Mouse (Mus musculus): ENCODE measurements around the gene Nup50. TPM values are rescaled to one million over a fixed set of nuclear protein-coding genes. Genes with fewer than 3 reads are reported as not detected.

Gene Nup50
- polyA plus RNA-seq, 1 experiment from 2014 or later, result 40.5 TPM

DNA sequence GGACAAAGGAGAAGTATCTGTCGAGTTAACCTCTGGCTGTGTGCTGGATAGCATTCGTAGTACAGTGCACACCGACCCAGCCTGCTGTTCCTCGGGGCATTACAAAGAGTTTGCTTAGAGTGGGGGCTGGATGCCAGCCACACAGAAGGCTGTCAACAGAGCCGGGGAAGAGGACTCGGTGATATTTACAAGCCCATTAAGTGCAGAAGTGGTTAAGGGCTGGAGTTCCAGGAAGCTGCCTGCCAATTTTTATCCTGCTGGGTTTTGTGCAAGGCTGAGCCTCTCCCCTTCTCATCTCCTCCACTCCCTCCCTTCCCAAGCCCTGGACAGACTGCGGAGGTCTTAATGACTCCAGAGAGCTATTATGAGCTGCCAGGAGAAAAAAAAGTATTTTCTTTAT lies 25.1 kb upstream of the Nup50 start:
- Histone ChIP-seq H3K27me3 (ENCODE audit: control insufficient read depth, insufficient read depth, low read length) (no peaks in the 10 kb centered on the region), H3K36me3 (ENCODE audit: control insufficient read depth, insufficient read depth, low read length) (no peaks in the 10 kb centered on the region), H3K4me3 (ENCODE audit: low read depth, low read length) (no peak overlapping the region), H3K4me2 (replicated peaks; ENCODE audit: low read depth, low read length) (no peak overlapping the region), H3K9me3 (ENCODE audit: control insufficient read depth, low read depth, low read length) (no peaks in the 10 kb centered on the region), H3K9ac (replicated peaks; ENCODE audit: low read depth, low read length) (no peak overlapping the region), H3K27ac (ENCODE audit: low read length) (no peak overlapping the region), H3K4me1 (ENCODE audit: control insufficient read depth, insufficient read depth, low read length) (no peaks in the 10 kb centered on the region)
- ATAC-seq (ENCODE audit: insufficient number of reproducible peaks, insufficient read depth, low FRiP score, low read depth), result no peak
- WGBS, result 38% methylated on average over 7 of the region's 7 CpGs

DNA sequence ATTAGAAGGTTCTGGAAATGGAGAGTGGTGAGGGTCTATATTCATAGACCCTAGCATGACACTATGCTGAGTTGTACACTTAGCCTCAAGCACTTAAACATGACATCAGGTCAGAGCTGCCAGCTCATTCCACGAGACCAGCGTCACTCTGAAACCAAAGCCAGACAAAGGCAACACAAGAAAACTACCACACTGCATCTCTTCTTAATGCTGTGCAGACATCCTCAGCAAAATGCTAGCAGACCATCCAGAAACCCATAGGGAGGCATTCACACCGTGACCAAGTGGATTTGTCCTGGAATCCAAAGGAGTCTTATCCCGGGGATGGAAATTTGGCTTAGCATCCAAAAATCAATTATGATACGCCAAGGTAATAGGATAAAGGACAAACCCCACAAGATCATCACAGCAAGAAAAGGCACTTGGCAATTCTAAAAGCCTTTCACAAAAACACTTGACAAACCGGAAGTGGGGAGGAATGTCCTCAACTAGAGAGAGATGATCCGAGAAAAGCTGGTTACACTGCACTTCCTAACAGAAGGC lies 19.3 kb upstream of the Nup50 start:
- no peaks in the 10 kb centered on the region for H3K4me1 ChIP-seq (ENCODE audit: control insufficient read depth, insufficient read depth, low read length)
- H3K4me3 ChIP-seq (ENCODE audit: low read depth, low read length), result no peak overlapping the region
- H3K9me3 ChIP-seq (ENCODE audit: control insufficient read depth, low read depth, low read length), result no peaks in the 10 kb centered on the region
- WGBS, result 72% methylated on average over 7 of the region's 7 CpGs
- H3K27ac ChIP-seq (ENCODE audit: low read length), result no peak overlapping the region
- no peak overlapping the region for H3K4me2 ChIP-seq (replicated peaks; ENCODE audit: low read depth, low read length)
- H3K9ac ChIP-seq (replicated peaks; ENCODE audit: low read depth, low read length), result no peak overlapping the region
- no peak for ATAC-seq (ENCODE audit: insufficient number of reproducible peaks, insufficient read depth, low FRiP score, low read depth)
- H3K27me3 ChIP-seq (ENCODE audit: control insufficient read depth, insufficient read depth, low read length), result no peaks in the 10 kb centered on the region
- H3K36me3 ChIP-seq (ENCODE audit: control insufficient read depth, insufficient read depth, low read length), result no peaks in the 10 kb centered on the region

DNA sequence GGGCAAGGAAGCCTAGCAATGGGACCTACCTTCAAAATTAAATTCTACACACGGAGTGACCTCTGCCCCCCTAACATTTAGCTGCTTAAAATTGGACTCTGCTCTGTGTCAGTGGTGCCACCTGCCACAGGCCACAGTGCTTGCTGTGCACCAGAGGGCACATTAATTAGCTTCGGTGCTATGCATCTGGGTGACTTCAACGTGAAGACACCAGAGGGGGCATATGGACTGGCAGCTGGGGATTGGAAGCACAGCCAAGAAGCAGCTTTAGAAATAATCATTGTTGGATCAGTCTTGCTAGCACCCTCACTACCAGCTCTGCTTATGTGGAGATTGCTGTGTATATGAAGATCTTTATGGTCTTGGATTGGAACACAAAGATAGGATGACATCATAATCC lies 10.0 kb upstream of the Nup50 start:
- Histone ChIP-seq H3K9me3 (ENCODE audit: control insufficient read depth, low read depth, low read length) (no peaks in the 10 kb centered on the region; the same call in 1 of the 2 replicates), H3K36me3 (ENCODE audit: control insufficient read depth, insufficient read depth, low read length) (no peaks in the 10 kb centered on the region), H3K27me3 (ENCODE audit: control insufficient read depth, insufficient read depth, low read length) (no peaks in the 10 kb centered on the region), H3K27ac (ENCODE audit: low read length) (no peak overlapping the region), H3K4me1 (ENCODE audit: control insufficient read depth, insufficient read depth, low read length) (no peaks in the 10 kb centered on the region), H3K9ac (replicated peaks; ENCODE audit: low read depth, low read length) (no peak overlapping the region), H3K4me2 (replicated peaks; ENCODE audit: low read depth, low read length) (no peak overlapping the region), H3K4me3 (ENCODE audit: low read depth, low read length) (no peak overlapping the region)
- 82% methylated on average over 3 of the region's 3 CpGs for WGBS
- no peak for ATAC-seq (ENCODE audit: insufficient number of reproducible peaks, insufficient read depth, low FRiP score, low read depth)

DNA sequence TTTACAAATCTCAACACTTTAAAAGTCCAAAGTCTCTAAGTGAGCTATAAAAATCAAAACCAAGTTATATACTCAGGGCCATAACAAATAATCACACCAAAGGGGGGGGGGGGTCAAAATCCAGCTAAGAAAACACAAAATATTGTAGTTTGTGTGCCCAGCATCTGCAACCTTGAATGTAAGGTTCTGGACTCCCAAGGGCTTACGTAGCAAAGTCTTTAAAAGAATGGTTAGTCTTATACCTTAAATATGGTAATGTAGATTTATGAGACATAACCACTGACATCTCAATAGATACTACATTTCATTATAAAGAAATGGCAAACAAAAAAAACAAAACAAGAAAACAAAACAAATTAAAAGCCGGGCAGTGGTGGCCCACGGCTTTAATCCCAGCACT lies 3.3 kb upstream of the Nup50 start, which contains the start of gene Gm29666:
Gene Gm29666, minus strand, starts transcription at position 101 of the 400 bp plus-strand sequence.
- H3K27ac ChIP-seq (ENCODE audit: low read length), result no peak within 1 kb of the TSS
- no peaks in the 10 kb centered on the region for H3K36me3 ChIP-seq (ENCODE audit: control insufficient read depth, insufficient read depth, low read length)
- peaks cover 12% of the 10 kb centered on the region; the same call in 1 of the 2 replicates for H3K4me1 ChIP-seq (ENCODE audit: control insufficient read depth, insufficient read depth, low read length)
- no peak within 1 kb of the TSS for H3K9ac ChIP-seq (replicated peaks; ENCODE audit: low read depth, low read length)
- H3K4me3 ChIP-seq (ENCODE audit: low read depth, low read length), result no peak within 1 kb of the TSS
- no peak within 1 kb of the TSS for H3K4me2 ChIP-seq (replicated peaks; ENCODE audit: low read depth, low read length)
- no peak for ATAC-seq (ENCODE audit: insufficient number of reproducible peaks, insufficient read depth, low FRiP score, low read depth)
- WGBS, result 93% methylated on average over 3 of the region's 3 CpGs
- no peaks in the 10 kb centered on the region for H3K9me3 ChIP-seq (ENCODE audit: control insufficient read depth, low read depth, low read length)
- no peaks in the 10 kb centered on the region for H3K27me3 ChIP-seq (ENCODE audit: control insufficient read depth, insufficient read depth, low read length)

DNA sequence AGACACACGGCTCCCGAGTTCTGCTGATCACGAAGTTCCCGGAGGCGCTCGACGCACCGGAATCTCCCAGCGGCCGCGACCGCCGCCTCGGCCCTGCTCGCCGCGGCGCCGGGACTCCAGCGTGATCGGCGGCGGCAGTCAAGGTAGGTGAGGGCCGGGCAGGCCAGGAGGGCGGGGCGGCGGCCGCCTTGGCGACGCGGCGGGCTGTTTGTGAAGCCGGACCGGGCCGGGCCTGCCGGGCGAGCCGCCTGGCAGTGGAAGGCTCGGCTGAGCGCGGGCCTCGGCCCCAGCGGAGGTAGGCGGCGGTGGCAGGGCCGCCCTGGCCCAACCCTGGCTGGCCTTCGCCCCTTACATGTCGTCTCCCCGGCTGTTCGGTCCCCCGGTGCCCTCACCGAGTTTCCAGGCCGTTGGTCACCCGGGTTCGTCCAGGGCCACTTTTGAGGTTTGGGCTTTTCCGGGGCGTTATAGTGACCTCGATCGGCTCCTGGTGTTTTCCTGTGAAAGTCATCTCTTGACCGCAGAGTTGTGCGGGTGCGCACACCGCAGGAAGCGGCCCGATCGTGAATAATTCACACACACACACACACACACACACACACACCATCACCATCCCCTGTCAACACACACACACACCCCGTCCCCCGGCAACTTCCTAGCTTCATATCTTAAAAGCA lies 434 bp downstream of the Nup50 start:
- peak; percentile 77 for ATAC-seq (ENCODE audit: insufficient number of reproducible peaks, insufficient read depth, low FRiP score, low read depth)
- Histone ChIP-seq H3K4me2 (replicated peaks; ENCODE audit: low read depth, low read length) (peak overlapping the region; percentile 85), H3K27me3 (ENCODE audit: control insufficient read depth, insufficient read depth, low read length) (no peaks in the 10 kb centered on the region), H3K9me3 (ENCODE audit: control insufficient read depth, low read depth, low read length) (no peaks in the 10 kb centered on the region), H3K36me3 (ENCODE audit: control insufficient read depth, insufficient read depth, low read length) (peaks cover 12% of the 10 kb centered on the region), H3K9ac (replicated peaks; ENCODE audit: low read depth, low read length) (peak overlapping the region; percentile 96), H3K4me3 (ENCODE audit: low read depth, low read length) (peak overlapping the region; percentile 98), H3K4me1 (ENCODE audit: control insufficient read depth, insufficient read depth, low read length) (peaks cover 15% of the 10 kb centered on the region; the same call in 1 of the 2 replicates), H3K27ac (ENCODE audit: low read length) (peak overlapping the region; percentile 98)
- WGBS, result under 1% methylated on average over 60 of the region's 68 CpGs

DNA sequence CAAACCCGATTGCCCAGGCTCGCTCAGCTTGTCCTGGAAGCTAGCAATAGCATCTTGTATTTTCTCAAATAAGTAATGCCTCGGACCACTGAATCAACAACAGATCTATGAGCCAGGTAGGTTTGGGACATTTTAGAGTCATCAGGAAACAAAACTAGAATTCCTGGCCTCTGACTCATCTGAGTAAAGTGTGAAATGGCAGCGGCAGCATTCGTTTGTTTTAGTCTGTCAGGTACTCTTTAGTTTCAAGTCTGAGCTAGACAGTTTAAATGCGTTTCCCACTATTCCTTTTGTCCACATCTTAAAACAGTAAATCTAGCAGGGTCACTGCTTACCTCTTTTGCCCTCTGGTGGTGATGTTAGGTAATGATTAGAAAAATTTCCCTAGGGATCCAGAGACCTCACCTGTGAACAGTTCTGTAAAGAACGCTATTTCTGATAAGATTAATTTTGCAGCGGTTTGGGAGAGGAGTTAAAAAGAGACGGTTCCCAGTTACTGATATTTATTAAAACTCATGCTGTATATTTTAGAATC lies 1.6 kb downstream of the Nup50 start:
- H3K4me3 ChIP-seq (ENCODE audit: low read depth, low read length), result peak overlapping the region; percentile 98
- peaks cover 24% of the 10 kb centered on the region for H3K36me3 ChIP-seq (ENCODE audit: control insufficient read depth, insufficient read depth, low read length)
- no peak for ATAC-seq (ENCODE audit: insufficient number of reproducible peaks, insufficient read depth, low FRiP score, low read depth)
- H3K9me3 ChIP-seq (ENCODE audit: control insufficient read depth, low read depth, low read length), result no peaks in the 10 kb centered on the region
- WGBS, result 9% methylated on average over 9 of the region's 9 CpGs
- H3K4me2 ChIP-seq (replicated peaks; ENCODE audit: low read depth, low read length), result peak overlapping the region; percentile 85
- H3K27me3 ChIP-seq (ENCODE audit: control insufficient read depth, insufficient read depth, low read length), result no peaks in the 10 kb centered on the region
- H3K4me1 ChIP-seq (ENCODE audit: control insufficient read depth, insufficient read depth, low read length), result peaks cover 15% of the 10 kb centered on the region; the same call in 1 of the 2 replicates
- peak overlapping the region; percentile 96 for H3K9ac ChIP-seq (replicated peaks; ENCODE audit: low read depth, low read length)
- peak overlapping the region; percentile 21; the same call in 1 of the 2 replicates for H3K27ac ChIP-seq (ENCODE audit: low read length)

DNA sequence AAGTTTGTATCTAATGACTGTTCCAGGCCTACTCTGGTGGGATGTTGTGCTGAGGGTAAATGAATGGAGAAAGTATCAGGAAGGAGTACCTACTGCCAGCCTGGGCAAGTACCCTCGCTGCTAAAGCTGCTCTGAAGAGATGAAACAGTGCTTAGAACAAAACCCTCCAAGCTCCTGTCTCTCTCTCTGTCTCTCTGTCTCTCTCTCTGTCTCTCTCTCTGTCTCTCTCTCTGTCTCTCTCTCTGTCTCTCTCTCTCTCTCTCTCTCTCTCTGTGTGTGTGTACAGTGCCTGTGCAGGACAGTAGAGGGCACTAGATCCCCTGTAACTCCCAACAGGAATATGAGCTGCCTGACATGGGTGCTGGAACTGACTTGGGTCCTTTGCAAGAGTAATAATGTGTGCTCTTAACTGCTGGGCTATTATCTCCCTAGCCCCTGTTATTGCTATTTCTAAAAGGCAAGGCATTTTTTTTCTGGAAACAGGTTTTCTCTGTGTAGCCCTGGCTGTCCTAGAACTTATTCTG lies 2.3 kb downstream of the Nup50 start:
- no peak overlapping the region for H3K4me3 ChIP-seq (ENCODE audit: low read depth, low read length)
- H3K27me3 ChIP-seq (ENCODE audit: control insufficient read depth, insufficient read depth, low read length), result no peaks in the 10 kb centered on the region
- no peak overlapping the region for H3K27ac ChIP-seq (ENCODE audit: low read length)
- ATAC-seq (ENCODE audit: insufficient number of reproducible peaks, insufficient read depth, low FRiP score, low read depth), result no peak
- H3K9ac ChIP-seq (replicated peaks; ENCODE audit: low read depth, low read length), result no peak overlapping the region
- peaks cover 15% of the 10 kb centered on the region; the same call in 1 of the 2 replicates for H3K4me1 ChIP-seq (ENCODE audit: control insufficient read depth, insufficient read depth, low read length)
- peaks cover 32% of the 10 kb centered on the region for H3K36me3 ChIP-seq (ENCODE audit: control insufficient read depth, insufficient read depth, low read length)
- no peaks in the 10 kb centered on the region for H3K9me3 ChIP-seq (ENCODE audit: control insufficient read depth, low read depth, low read length)
- 65% methylated on average over 1 of the region's 1 CpGs for WGBS
- peak overlapping the region; percentile 85; the same call in 1 of the 2 replicates for H3K4me2 ChIP-seq (replicated peaks; ENCODE audit: low read depth, low read length)

DNA sequence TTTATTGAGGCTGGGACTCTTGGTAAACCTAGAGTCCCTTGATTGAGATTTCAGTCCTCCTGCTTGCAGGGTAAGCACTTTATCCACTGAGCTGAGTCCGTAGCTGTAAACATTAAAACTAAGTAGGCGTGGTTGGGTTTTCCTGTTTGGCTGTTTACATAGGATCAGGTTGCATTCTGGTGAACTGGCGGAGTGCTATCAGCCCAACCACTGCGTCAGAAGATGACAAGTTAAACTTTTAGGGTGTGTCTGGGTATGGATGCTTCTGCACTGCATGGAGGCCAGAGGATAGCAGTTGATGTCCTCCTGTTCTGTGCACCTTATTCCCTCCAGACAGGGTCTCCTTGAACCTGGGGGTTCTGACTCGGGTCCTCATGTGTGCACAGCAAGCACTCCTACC lies 9.1 kb downstream of the Nup50 start:
- Histone ChIP-seq H3K9ac (replicated peaks; ENCODE audit: low read depth, low read length) (no peak overlapping the region), H3K4me2 (replicated peaks; ENCODE audit: low read depth, low read length) (no peak overlapping the region), H3K9me3 (ENCODE audit: control insufficient read depth, low read depth, low read length) (no peaks in the 10 kb centered on the region), H3K4me1 (ENCODE audit: control insufficient read depth, insufficient read depth, low read length) (no peaks in the 10 kb centered on the region), H3K27ac (ENCODE audit: low read length) (no peak overlapping the region), H3K36me3 (ENCODE audit: control insufficient read depth, insufficient read depth, low read length) (peaks cover 93% of the 10 kb centered on the region), H3K27me3 (ENCODE audit: control insufficient read depth, insufficient read depth, low read length) (no peaks in the 10 kb centered on the region), H3K4me3 (ENCODE audit: low read depth, low read length) (no peak overlapping the region)
- WGBS, result 48% methylated on average over 5 of the region's 5 CpGs
- no peak for ATAC-seq (ENCODE audit: insufficient number of reproducible peaks, insufficient read depth, low FRiP score, low read depth)
